Mouse (Mus musculus) heart, embryonic 10.5 days (tissue): ENCODE measurements around the gene Trf. TPM values are rescaled to one million over a fixed set of nuclear protein-coding genes. Genes with fewer than 3 reads are reported as not detected.

ENCODE experiments used
- DNase-seq: peaks from one replicate; pipeline ENCODE4 v3.0.0-alpha.2; 2017; ENCODE audit warnings: low spot score
- H3K27ac ChIP-seq: fragments of 300-500 bp; sonication (generic); 2 replicates; pipeline ENCODE4 v1.5.1; 2016; ENCODE audit warnings: mild to moderate bottlenecking
- H3K27me3 ChIP-seq: fragments of 300-500 bp; sonication (generic); 2 replicates; pipeline ENCODE4 v1.6.1; 2016; ENCODE audit warnings: mild to moderate bottlenecking; ENCODE audit not compliant: poor library complexity, insufficient read depth, severe bottlenecking
- H3K36me3 ChIP-seq: fragments of 300-500 bp; sonication (generic); 2 replicates; pipeline ENCODE4 v1.6.1; 2016; ENCODE audit warnings: mild to moderate bottlenecking, moderate library complexity
- H3K4me1 ChIP-seq: fragments of 300-500 bp; sonication (generic); 2 replicates; pipeline ENCODE4 v1.6.1; 2016; ENCODE audit warnings: mild to moderate bottlenecking
- H3K4me3 ChIP-seq: fragments of 300-500 bp; sonication (generic); 2 replicates; pipeline ENCODE4 v1.5.1; 2016; ENCODE audit warnings: mild to moderate bottlenecking, moderate library complexity
- H3K9me3 ChIP-seq: fragments of 300-500 bp; sonication (generic); 2 replicates; pipeline ENCODE4 v1.6.1; 2016; ENCODE audit warnings: mild to moderate bottlenecking, moderate library complexity
- whole genome bisulfite sequencing: fragments of 180-500 bp; shearing (Covaris S2); methylation state at CpG from one replicate; pipeline ENCODE4 v1.1.7; 2016; 5-methylcytosine and 5-hydroxymethylcytosine counted together
- polyA plus RNA-seq: library from polyadenylated mRNA; unstranded; fragments of >200 nt; fragmentation: Nextera tagmentation; extraction: Ambion mirVana; gene quantifications from 2 replicates; pipeline ENCODE4 v1.2.1, GENCODE M21; 2016

The Trf gene
- polyA plus RNA-seq: 32.8 and 314 TPM in 2 replicates

DNA sequence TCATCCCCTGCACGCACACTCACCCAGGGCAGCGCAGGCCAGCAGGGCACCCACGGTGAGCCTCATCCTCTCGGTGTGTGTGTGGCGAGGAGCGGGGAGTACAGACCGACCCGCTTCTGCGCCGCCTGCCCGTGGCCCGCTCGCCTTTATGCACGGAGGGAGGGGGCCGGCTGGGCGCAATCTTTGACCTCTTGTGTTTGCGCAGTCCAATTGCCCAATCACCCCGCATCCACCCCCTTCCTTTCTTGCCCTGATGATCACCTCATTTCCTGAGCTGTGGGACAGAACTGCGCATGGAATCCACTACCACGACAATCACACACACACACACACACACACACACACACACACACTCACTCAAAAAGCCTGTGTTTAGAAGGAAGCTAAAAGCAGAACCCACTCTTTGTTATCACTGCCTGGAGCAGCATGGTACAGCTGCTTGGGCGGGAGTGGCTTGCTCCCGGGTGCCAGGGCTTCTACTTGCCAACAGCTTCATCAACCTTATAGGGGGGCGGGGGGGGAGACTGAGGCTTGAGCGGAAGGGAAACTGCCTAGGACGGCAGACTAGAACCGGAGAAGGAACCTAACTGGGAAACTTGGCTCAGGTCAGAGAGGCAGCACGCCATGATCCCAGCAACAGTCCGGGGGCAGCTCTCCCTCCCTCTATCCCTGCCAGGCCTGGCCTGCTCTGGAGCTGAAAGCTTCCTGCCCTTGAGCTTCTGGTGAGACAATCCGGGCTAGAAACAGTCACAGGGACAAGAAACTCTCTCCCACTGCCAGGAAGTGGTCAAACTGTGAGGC lies at the start of gene Trf, which contains the start of gene Gm20425:
Gene Trf (minus strand): TSS at position 294 of the 801 bp plus-strand sequence.
Gene Gm20425 (minus strand): TSS at position 157 of the 801 bp plus-strand sequence.
- DNase-seq: peak; percentile 75
- H3K27ac ChIP-seq: peak within 1 kb of the TSS; percentile 78
- peaks cover 8% of the 10 kb centered on the region; the same call in 1 of the 2 replicates for H3K27me3 ChIP-seq
- H3K9me3 ChIP-seq: no peaks in the 10 kb centered on the region
- H3K4me3 ChIP-seq: peak within 1 kb of the TSS; percentile 43
- no peaks in the 10 kb centered on the region for H3K36me3 ChIP-seq
- 48% methylated on average over 29 of the region's 29 CpGs for WGBS
- peaks cover 18% of the 10 kb centered on the region for H3K4me1 ChIP-seq

DNA sequence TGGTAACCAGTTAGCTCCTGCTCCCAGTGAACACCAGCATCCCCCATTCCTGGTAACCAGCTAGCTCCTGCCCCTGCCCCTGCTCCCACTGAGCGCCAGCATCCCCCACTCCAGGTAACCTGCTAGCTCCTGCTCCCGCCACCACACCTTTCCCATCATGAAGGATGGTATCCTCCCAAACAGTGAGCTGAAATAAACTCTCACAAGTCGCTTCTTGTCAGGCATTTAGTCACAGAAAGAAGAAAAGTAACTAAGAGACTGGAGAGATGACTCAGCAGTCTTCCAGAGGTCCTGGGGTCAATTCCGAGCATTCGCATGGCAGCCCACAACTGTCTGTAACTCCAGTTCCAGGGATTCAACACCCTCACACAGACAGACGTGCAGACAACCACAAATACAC lies 46.6 kb upstream of the Trf start:
- DNase-seq: no peak
- H3K27me3 ChIP-seq: no peaks in the 10 kb centered on the region
- no peaks in the 10 kb centered on the region for H3K9me3 ChIP-seq
- no peaks in the 10 kb centered on the region for H3K36me3 ChIP-seq
- WGBS: 83% methylated on average over 6 of the region's 6 CpGs
- peaks cover 7% of the 10 kb centered on the region; the same call in 1 of the 2 replicates for H3K4me1 ChIP-seq
- H3K4me3 ChIP-seq: no peak overlapping the region
- H3K27ac ChIP-seq: no peak overlapping the region

DNA sequence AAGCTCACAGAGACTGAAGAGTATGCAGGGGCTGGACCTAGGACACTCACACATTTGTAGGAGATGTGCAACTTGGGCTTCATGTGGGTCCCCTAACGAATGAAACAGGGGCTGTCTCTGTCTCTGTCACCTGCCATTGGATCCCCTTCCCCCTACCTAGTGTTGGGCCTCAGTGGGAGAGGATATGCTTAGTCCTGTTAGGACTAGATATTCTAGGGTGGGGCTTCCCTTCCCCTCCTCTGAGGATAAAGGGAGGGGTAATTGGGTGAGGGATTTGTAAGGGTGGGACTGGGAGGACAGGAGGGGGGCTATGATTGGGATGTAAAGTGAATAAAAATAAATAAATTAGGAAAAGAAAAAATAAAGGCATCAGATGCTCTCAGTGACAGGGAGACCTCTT lies 45.4 kb upstream of the Trf start:
- H3K9me3 ChIP-seq: no peaks in the 10 kb centered on the region
- H3K27me3 ChIP-seq: no peaks in the 10 kb centered on the region
- peaks cover 7% of the 10 kb centered on the region; the same call in 1 of the 2 replicates for H3K4me1 ChIP-seq
- peak overlapping the region; percentile 29; the same call in 1 of the 2 replicates for H3K27ac ChIP-seq
- no peaks in the 10 kb centered on the region for H3K36me3 ChIP-seq
- 70% methylated on average over 1 of the region's 1 CpGs for WGBS
- DNase-seq: no peak
- no peak overlapping the region for H3K4me3 ChIP-seq

DNA sequence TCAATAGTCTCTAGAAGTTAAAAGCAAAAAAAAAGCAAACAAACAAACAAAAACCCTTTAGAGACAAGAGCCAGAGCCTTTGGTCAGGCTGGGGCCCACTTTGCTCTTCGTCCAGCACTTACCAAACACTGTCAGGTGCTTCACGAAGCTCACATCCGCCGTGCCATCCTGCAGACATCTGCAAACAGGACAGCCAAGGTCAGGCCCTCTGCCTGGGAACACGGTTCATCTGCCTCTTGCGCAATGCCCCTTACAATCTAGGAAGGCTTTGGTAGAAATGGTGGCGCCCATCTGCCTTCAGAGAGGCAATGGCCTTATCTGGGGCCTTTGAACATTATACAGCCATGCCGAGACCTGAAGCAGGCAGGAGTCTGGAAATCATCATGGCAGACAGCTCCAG lies 44.6 kb upstream of the Trf start:
- Histone ChIP-seq H3K9me3 (no peaks in the 10 kb centered on the region), H3K4me1 (peaks cover 7% of the 10 kb centered on the region; the same call in 1 of the 2 replicates), H3K27me3 (no peaks in the 10 kb centered on the region), H3K27ac (peak overlapping the region; percentile 24; the same call in 1 of the 2 replicates), H3K36me3 (no peaks in the 10 kb centered on the region), H3K4me3 (no peak overlapping the region)
- 60% methylated on average over 8 of the region's 8 CpGs for WGBS
- no peak for DNase-seq

- Histone ChIP-seq H3K36me3 (no peaks in the 10 kb centered on the region), H3K27ac (no peak overlapping the region), H3K4me3 (no peak overlapping the region), H3K9me3 (no peaks in the 10 kb centered on the region), H3K27me3 (no peaks in the 10 kb centered on the region), H3K4me1 (peaks cover 7% of the 10 kb centered on the region; the same call in 1 of the 2 replicates)
- 39% methylated on average over 4 of the region's 4 CpGs for WGBS
- no peak for DNase-seq
Observed at GRCm38 (mm10) chr9:103271104-103271503, 40.9 kb upstream of the Trf start.

- Histone ChIP-seq H3K4me1 (no peaks in the 10 kb centered on the region), H3K4me3 (no peak overlapping the region), H3K27me3 (no peaks in the 10 kb centered on the region), H3K27ac (no peak overlapping the region), H3K9me3 (no peaks in the 10 kb centered on the region), H3K36me3 (no peaks in the 10 kb centered on the region)
- DNase-seq: no peak
- WGBS: 81% methylated on average over 4 of the region's 4 CpGs
Observed at GRCm38 (mm10) chr9:103265778-103266177, 35.5 kb upstream of the Trf start.

GRCm38 (mm10) chr9:103252906-103253305 lies 22.7 kb upstream of the Trf start:
- WGBS: 84% methylated on average over 5 of the region's 5 CpGs
- H3K27me3 ChIP-seq: no peaks in the 10 kb centered on the region
- no peak for DNase-seq

DNA sequence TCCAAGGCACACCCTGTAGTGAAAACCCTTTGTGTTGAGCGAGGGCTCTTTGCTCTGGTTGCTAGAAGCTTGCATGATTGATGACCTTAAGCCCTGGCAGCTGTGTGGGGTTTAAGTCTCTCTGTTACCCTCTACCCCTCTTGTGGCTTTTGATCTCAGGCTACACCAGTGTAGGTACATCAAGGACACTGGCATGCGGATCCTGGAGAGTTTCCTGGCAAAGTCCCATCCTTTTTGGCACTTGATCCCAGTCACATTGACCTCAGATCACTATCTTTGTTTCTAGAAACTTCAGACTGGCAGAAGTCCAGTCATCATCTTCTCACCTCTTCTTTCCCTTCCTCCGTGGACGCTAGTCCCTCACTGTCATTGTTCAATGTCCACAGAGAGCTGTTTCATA lies 18.4 kb upstream of the Trf start:
- 47% methylated on average over 4 of the region's 4 CpGs for WGBS
- Histone ChIP-seq H3K9me3 (no peaks in the 10 kb centered on the region), H3K36me3 (no peaks in the 10 kb centered on the region), H3K27me3 (peaks cover 3% of the 10 kb centered on the region; the same call in 1 of the 2 replicates), H3K4me1 (peaks cover 9% of the 10 kb centered on the region), H3K4me3 (no peak overlapping the region), H3K27ac (no peak overlapping the region)
- no peak for DNase-seq

More at GRCm38 (mm10) chr9:103252906-103253305, 22.7 kb upstream of the Trf start:
- no peak overlapping the region for H3K27ac ChIP-seq
- H3K4me3 ChIP-seq: no peak overlapping the region
- H3K4me1 ChIP-seq: peaks cover 9% of the 10 kb centered on the region
- no peaks in the 10 kb centered on the region for H3K36me3 ChIP-seq
- no peaks in the 10 kb centered on the region for H3K9me3 ChIP-seq

GRCm38 (mm10) chr9:103246526-103247168 lies 16.4 kb upstream of the Trf start:
- no peaks in the 10 kb centered on the region for H3K36me3 ChIP-seq
- H3K27ac ChIP-seq: no peak overlapping the region
- peaks cover 3% of the 10 kb centered on the region; the same call in 1 of the 2 replicates for H3K27me3 ChIP-seq
- H3K4me1 ChIP-seq: peaks cover 9% of the 10 kb centered on the region
- no peaks in the 10 kb centered on the region for H3K9me3 ChIP-seq
- no peak overlapping the region for H3K4me3 ChIP-seq
- 78% methylated on average over 8 of the region's 8 CpGs for whole genome bisulfite sequencing
- no peak for DNase-seq

DNA sequence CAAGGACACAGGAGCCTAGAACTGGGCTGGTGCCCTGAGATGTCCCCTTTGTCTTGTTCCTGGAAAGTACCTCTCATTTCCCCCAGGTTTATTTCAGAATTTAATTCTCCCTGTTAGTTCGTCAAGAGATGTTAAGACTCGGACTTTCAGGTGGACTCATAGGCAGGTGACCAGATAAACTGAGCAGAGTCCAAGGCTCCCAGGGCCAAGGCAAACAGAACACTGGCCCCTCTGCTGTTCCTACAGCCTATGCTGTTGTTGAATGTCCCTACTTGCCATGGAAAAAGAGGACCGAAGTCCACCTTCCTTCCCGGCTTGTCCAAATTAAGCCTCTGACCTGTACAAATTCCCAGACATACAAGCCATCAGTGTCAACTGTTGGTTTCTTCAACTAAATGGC lies 13.4 kb upstream of the Trf start:
- no peak overlapping the region for H3K27ac ChIP-seq
- H3K4me1 ChIP-seq: peaks cover 5% of the 10 kb centered on the region
- 81% methylated on average over 4 of the region's 4 CpGs for WGBS
- no peaks in the 10 kb centered on the region for H3K9me3 ChIP-seq
- no peak overlapping the region for H3K4me3 ChIP-seq
- no peak for DNase-seq
- H3K36me3 ChIP-seq: no peaks in the 10 kb centered on the region
- peaks cover 3% of the 10 kb centered on the region; the same call in 1 of the 2 replicates for H3K27me3 ChIP-seq

DNA sequence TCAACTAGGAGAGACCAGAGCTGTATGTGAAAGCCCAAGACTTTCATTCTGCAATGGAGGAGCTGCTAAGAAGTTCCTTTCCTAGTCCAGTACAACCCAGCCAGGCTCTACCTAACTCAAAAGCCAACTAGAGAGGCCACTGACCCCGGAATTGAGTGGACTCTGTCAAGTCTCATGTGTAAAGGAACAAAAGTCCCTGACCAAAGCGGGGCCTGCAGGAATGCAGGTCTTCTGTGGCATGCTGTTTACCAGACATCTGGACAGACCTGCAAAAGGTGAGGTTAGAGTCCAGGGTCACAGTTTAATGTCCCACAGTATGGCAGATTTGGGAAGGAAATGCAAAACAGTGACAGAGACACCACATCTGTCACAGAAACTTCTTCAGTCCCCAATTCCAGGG lies 11.0 kb upstream of the Trf start:
- 74% methylated on average over 2 of the region's 2 CpGs for WGBS
- Histone ChIP-seq H3K27ac (no peak overlapping the region), H3K9me3 (no peaks in the 10 kb centered on the region), H3K27me3 (no peaks in the 10 kb centered on the region), H3K4me3 (no peak overlapping the region), H3K36me3 (no peaks in the 10 kb centered on the region), H3K4me1 (no peaks in the 10 kb centered on the region)
- DNase-seq: no peak

DNA sequence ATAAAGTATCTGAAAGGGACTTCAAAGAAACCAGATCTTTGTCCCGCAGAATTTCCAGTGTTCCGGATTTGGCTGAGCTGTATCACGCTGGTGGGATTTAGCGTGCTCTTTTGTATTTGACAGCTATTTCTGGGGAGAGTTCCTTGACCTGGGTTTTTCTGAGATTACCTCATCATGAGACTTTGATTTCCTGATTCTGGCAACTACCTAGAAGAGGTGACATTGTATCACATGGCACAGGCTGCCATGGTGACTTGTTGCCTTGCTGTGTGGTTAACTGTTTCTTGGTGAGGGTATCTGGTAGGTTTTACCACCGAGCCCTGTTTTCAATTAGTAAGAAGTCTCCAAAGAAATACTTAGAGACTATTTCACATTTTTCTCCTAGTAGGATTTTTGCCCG lies 9.2 kb upstream of the Trf start:
- Histone ChIP-seq H3K4me3 (no peak overlapping the region), H3K9me3 (no peaks in the 10 kb centered on the region), H3K27me3 (no peaks in the 10 kb centered on the region), H3K36me3 (no peaks in the 10 kb centered on the region), H3K4me1 (no peaks in the 10 kb centered on the region; the same call in 1 of the 2 replicates), H3K27ac (no peak overlapping the region)
- 80% methylated on average over 6 of the region's 6 CpGs for WGBS
- DNase-seq: no peak

DNA sequence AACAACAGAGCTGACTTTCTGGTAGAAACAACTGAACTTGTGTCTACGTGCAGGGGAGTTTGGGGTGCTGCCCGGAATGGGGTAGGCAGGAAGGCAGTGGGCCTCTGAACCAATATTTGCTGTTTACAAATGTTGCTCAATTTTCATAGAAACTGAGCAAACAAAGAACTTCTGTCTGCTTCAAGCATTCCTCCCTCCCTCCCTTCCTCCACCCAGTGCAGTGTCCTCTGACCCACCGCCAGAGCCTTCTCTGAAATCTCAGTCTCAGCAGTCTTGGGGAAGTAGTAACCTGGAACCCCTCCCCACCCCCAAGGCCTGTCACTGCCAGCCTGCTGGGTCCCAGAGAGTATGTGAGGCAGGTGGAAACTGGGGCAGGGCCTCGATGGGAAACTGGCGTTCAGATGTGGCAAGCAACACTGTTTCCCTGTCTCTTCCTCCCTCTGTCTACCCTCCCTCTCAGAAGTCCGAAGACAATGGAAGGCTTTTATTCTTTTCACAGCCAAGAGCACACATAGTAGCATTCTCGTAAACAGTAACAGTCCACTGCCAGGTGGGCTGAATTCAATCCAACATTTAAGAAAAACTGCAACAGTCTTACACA lies 4.4 kb upstream of the Trf start:
- H3K27ac ChIP-seq: peak overlapping the region; percentile 33; the same call in 1 of the 2 replicates
- no peaks in the 10 kb centered on the region for H3K27me3 ChIP-seq
- H3K36me3 ChIP-seq: no peaks in the 10 kb centered on the region
- peaks cover 18% of the 10 kb centered on the region for H3K4me1 ChIP-seq
- DNase-seq: peak; percentile 51
- H3K9me3 ChIP-seq: no peaks in the 10 kb centered on the region
- no peak overlapping the region for H3K4me3 ChIP-seq
- 58% methylated on average over 7 of the region's 7 CpGs for WGBS
